Mouse (Mus musculus): ENCODE results near the gene Ccdc88c. TPM values are rescaled to one million over a fixed set of nuclear protein-coding genes. Genes with fewer than 3 reads are reported as not detected.

Ccdc88c gene
- polyA plus RNA-seq, 1 experiment from 2014 or later: 5.7 TPM

DNA sequence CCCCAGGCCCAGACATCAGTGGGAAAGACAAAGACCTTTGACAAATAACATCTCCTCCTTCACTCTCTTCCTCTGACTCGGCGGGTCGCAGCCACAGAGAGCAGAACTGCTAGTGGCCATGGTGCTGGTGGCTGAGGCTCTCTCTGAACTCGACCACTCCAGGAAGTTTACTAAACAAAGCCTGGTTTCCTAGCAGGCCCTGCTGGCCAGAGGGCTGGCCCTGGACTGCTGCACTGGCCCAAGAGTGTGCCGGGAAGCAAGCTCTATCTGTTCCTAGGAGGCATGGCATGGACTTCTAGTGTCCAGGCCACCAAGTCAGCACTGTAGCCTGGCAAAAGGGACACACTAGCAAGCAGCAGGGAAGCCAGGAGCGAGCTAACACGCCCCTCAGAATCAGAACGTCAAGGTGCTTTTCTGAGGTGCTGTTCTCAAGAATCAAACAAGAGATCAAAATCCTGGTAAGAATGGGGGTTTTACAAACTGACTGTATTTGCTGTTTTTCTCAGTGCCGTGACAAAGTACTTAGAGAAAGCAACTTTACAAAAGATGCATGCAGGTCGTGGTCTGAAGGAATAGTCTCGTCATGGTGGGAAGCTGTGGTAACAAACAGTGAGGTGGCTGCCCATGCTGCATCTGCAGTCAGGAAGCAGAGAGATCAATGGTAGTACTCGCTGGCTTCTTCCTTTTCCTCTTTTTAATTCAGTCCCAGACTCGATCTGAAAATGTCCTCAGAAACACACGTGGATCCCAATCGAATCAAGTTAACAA is 50.7 kb downstream of the Ccdc88c start:
- H3K27me3 ChIP-seq (ENCODE audit: control insufficient read depth, insufficient read depth, low read length): no peaks in the 10 kb centered on the region
- no peak for TF ChIP-seq EP300 (optimal IDR thresholded peaks at IDR 0.05)
- no peak for TF ChIP-seq CTCF (IDR thresholded peaks at IDR 0.05; ENCODE audit: low read depth)
- H3K27ac ChIP-seq (replicated peaks): no peak overlapping the region
- peaks cover 5% of the 10 kb centered on the region for H3K4me1 ChIP-seq (replicated peaks; ENCODE audit: control insufficient read depth, insufficient read depth)
- H3K4me2 ChIP-seq (replicated peaks; ENCODE audit: low read depth): no peak overlapping the region
- H3K9me3 ChIP-seq (ENCODE audit: control insufficient read depth, low read length): no peaks in the 10 kb centered on the region
- H3K36me3 ChIP-seq (ENCODE audit: control insufficient read depth, insufficient read depth, low read length): no peaks in the 10 kb centered on the region
- 67% methylated on average over 15 of the region's 15 CpGs for WGBS
- H3K4me3 ChIP-seq (ENCODE audit: low read depth, low read length): no peak overlapping the region
- DNase-seq (ENCODE audit: low spot score): no peak
- ATAC-seq (ENCODE audit: low FRiP score, low TSS enrichment): no peak
- H3K9ac ChIP-seq (ENCODE audit: low read length): no peak overlapping the region

DNA sequence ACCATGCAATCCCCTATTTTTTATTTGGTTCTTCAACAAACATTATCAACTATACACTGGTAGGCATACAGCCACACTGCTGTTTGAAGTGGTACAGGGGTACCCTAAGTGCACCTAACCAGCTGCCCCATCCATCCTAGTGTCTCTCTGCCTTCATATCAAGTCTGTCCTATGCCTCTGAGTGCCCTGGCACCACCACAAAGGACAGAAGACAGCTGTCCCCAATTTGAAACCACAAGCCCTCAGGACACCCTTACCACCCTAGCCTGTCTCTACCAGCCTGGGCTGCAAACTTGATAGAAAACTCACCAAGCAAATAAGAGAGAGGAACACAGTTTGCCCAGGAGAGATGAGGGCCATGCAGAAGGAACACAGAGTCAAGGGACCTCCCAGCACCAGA is 51.3 kb downstream of the Ccdc88c start:
- no peak for TF ChIP-seq CTCF (IDR thresholded peaks at IDR 0.05; ENCODE audit: low read depth)
- TF ChIP-seq EP300 (optimal IDR thresholded peaks at IDR 0.05): no peak
- ATAC-seq (ENCODE audit: low FRiP score, low TSS enrichment) (no peak), DNase-seq (ENCODE audit: low spot score) (no peak)
- Histone ChIP-seq H3K27me3 (ENCODE audit: control insufficient read depth, insufficient read depth, low read length) (no peaks in the 10 kb centered on the region), H3K4me2 (replicated peaks; ENCODE audit: low read depth) (no peak overlapping the region), H3K9ac (ENCODE audit: low read length) (no peak overlapping the region), H3K4me1 (replicated peaks; ENCODE audit: control insufficient read depth, insufficient read depth) (peaks cover 5% of the 10 kb centered on the region), H3K4me3 (ENCODE audit: low read depth, low read length) (no peak overlapping the region), H3K27ac (replicated peaks) (no peak overlapping the region), H3K36me3 (ENCODE audit: control insufficient read depth, insufficient read depth, low read length) (no peaks in the 10 kb centered on the region), H3K9me3 (ENCODE audit: control insufficient read depth, low read length) (no peaks in the 10 kb centered on the region)

DNA sequence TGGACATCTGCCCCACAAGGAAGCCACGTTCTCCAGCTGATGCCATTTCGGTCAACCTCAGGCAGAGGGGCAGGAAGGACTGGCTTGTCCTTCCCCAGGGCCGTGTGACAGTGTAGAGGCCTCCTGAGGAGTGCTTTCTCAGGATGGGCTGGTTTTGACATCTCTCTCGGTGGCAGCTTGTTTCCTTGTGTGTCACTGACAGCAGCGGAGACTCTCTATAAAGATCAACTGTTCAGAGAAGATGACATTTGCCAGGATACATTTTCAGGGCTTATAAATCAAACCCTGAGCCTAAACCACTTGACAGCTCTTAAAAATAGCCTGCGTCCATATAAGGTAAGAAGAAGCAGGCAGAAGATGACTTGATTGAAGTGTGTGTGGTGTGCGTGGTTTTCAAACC is 59.0 kb downstream of the Ccdc88c start:
- DNase-seq (ENCODE audit: low spot score) (no peak), ATAC-seq (ENCODE audit: low FRiP score, low TSS enrichment) (no peak; the same call in 1 of the 2 replicates)
- no peaks in the 10 kb centered on the region for H3K9me3 ChIP-seq (ENCODE audit: control insufficient read depth, low read length)
- H3K4me2 ChIP-seq (replicated peaks; ENCODE audit: low read depth): no peak overlapping the region
- H3K27ac ChIP-seq (replicated peaks): no peak overlapping the region
- H3K27me3 ChIP-seq (ENCODE audit: control insufficient read depth, insufficient read depth, low read length): no peaks in the 10 kb centered on the region
- 0 out of 2 replicates have a peak overlapping the region, but pooled peaks have one; percentile 13 for H3K9ac ChIP-seq (ENCODE audit: low read length)
- 54% methylated on average over 7 of the region's 7 CpGs for WGBS
- H3K36me3 ChIP-seq (ENCODE audit: control insufficient read depth, insufficient read depth, low read length): no peaks in the 10 kb centered on the region; the same call in 1 of the 2 replicates
- TF ChIP-seq CTCF (IDR thresholded peaks at IDR 0.05; ENCODE audit: low read depth) (no peak), EP300 (optimal IDR thresholded peaks at IDR 0.05) (no peak)
- no peak overlapping the region for H3K4me3 ChIP-seq (ENCODE audit: low read depth, low read length)
- H3K4me1 ChIP-seq (replicated peaks; ENCODE audit: control insufficient read depth, insufficient read depth): no peaks in the 10 kb centered on the region

DNA sequence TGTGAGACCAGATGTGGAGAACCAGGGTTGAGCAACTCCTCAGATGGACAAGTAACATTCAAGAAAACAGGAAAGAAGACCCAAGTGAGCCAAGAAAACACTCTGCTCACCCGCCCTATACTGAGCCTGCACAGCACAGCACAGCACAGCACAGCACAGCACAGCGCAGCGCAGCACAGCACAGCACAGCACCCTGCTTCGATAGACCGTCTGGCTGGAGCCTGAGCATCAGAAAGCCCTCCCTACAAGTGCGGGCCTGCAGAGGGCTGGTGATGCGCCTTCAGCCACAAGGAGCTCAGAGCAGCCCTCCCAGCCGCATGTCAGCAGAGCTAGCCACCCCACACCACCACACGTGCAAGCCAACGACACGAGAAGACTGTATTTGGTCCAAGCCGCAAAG is 61.5 kb downstream of the Ccdc88c start:
- TF ChIP-seq EP300 (optimal IDR thresholded peaks at IDR 0.05): no peak
- no peak for TF ChIP-seq CTCF (IDR thresholded peaks at IDR 0.05; ENCODE audit: low read depth)
- no peaks in the 10 kb centered on the region for H3K9me3 ChIP-seq (ENCODE audit: control insufficient read depth, low read length)
- ATAC-seq (ENCODE audit: low FRiP score, low TSS enrichment) (no peak), DNase-seq (ENCODE audit: low spot score) (no peak)
- no peaks in the 10 kb centered on the region for H3K27me3 ChIP-seq (ENCODE audit: control insufficient read depth, insufficient read depth, low read length)
- H3K27ac ChIP-seq (replicated peaks): no peak overlapping the region
- H3K9ac ChIP-seq (ENCODE audit: low read length): no peak overlapping the region
- H3K4me1 ChIP-seq (replicated peaks; ENCODE audit: control insufficient read depth, insufficient read depth): no peaks in the 10 kb centered on the region
- no peak overlapping the region for H3K4me3 ChIP-seq (ENCODE audit: low read depth, low read length)
- H3K4me2 ChIP-seq (replicated peaks; ENCODE audit: low read depth): no peak overlapping the region
- WGBS: 89% methylated on average over 12 of the region's 12 CpGs
- no peaks in the 10 kb centered on the region; the same call in 1 of the 2 replicates for H3K36me3 ChIP-seq (ENCODE audit: control insufficient read depth, insufficient read depth, low read length)

DNA sequence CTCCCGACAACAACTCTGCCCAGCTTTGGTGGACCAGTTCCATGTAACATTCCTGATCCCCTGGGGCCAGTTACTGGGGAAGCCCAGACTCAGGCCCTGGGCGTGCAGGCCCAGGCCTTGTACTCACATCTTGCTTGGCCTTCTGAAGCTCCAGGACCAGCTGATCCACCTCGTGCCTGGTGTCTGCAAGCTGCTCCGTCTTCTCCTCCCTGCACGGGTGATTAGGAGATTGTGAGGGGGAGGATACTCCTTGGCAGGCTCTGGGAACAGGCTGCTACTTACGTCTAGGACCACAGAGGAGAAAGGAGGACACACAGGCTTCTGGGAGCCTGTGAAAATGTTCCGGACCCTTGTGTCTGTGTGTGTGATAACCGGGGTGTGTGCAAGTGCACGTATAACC is 62.6 kb downstream of the Ccdc88c start:
- TF ChIP-seq EP300 (optimal IDR thresholded peaks at IDR 0.05): no peak
- TF ChIP-seq CTCF (IDR thresholded peaks at IDR 0.05; ENCODE audit: low read depth): no peak
- 72% methylated on average over 9 of the region's 9 CpGs for WGBS
- H3K4me1 ChIP-seq (replicated peaks; ENCODE audit: control insufficient read depth, insufficient read depth): no peaks in the 10 kb centered on the region
- H3K27ac ChIP-seq (replicated peaks): no peak overlapping the region
- DNase-seq (ENCODE audit: low spot score): no peak
- H3K4me3 ChIP-seq (ENCODE audit: low read depth, low read length): no peak overlapping the region
- H3K9me3 ChIP-seq (ENCODE audit: control insufficient read depth, low read length): no peaks in the 10 kb centered on the region
- H3K36me3 ChIP-seq (ENCODE audit: control insufficient read depth, insufficient read depth, low read length): no peaks in the 10 kb centered on the region; the same call in 1 of the 2 replicates
- H3K4me2 ChIP-seq (replicated peaks; ENCODE audit: low read depth): no peak overlapping the region
- H3K27me3 ChIP-seq (ENCODE audit: control insufficient read depth, insufficient read depth, low read length): no peaks in the 10 kb centered on the region
- peak; percentile 22; the same call in 1 of the 2 replicates for ATAC-seq (ENCODE audit: low FRiP score, low TSS enrichment)
- 0 out of 2 replicates have a peak overlapping the region, but pooled peaks have one; percentile 8 for H3K9ac ChIP-seq (ENCODE audit: low read length)

DNA sequence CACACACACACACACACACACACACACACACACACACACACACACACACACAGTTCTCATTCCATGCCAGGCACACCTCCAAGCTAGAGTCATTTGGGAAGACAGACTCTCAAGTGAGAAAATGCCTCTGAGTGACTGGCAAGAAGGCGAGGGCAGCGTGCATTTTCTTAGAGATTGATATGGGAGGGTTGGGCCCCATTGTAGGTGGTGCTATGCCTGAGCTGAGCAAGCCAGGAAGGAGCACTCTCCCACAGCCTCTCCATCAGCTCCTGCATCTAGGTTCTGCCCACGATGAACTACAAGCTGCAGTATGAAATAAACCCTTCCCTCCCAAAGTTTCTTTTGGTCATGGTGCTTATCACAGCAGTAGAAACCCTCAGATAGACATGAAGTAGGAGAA is 63.6 kb downstream of the Ccdc88c start:
- no peaks in the 10 kb centered on the region for H3K27me3 ChIP-seq (ENCODE audit: control insufficient read depth, insufficient read depth, low read length)
- no peaks in the 10 kb centered on the region; the same call in 1 of the 2 replicates for H3K36me3 ChIP-seq (ENCODE audit: control insufficient read depth, insufficient read depth, low read length)
- H3K27ac ChIP-seq (replicated peaks): no peak overlapping the region
- H3K4me2 ChIP-seq (replicated peaks; ENCODE audit: low read depth): no peak overlapping the region
- 72% methylated on average over 3 of the region's 3 CpGs for WGBS
- no peaks in the 10 kb centered on the region for H3K4me1 ChIP-seq (replicated peaks; ENCODE audit: control insufficient read depth, insufficient read depth)
- H3K4me3 ChIP-seq (ENCODE audit: low read depth, low read length): no peak overlapping the region
- no peak overlapping the region for H3K9ac ChIP-seq (ENCODE audit: low read length)
- TF ChIP-seq EP300 (optimal IDR thresholded peaks at IDR 0.05) (no peak), CTCF (IDR thresholded peaks at IDR 0.05; ENCODE audit: low read depth) (no peak)
- DNase-seq (ENCODE audit: low spot score): no peak
- ATAC-seq (ENCODE audit: low FRiP score, low TSS enrichment): no peak
- no peaks in the 10 kb centered on the region for H3K9me3 ChIP-seq (ENCODE audit: control insufficient read depth, low read length)

Measured in stomach, postnatal 0 days (tissue).